Mouse (Mus musculus) adrenal gland, postnatal 25 days (tissue): ENCODE results near the gene Pnpla2. TPM values are rescaled to one million over a fixed set of nuclear protein-coding genes. Genes with fewer than 3 reads are reported as not detected.
"Not testable (repeated sequence)": the region's sequence is repeated elsewhere in the genome, so short reads cannot be mapped to it uniquely, and the experiment has no call there.

Experiments used
- DNase-seq: peaks from one replicate; pipeline ENCODE4 v3.0.0; 2021; ENCODE audit warnings: mixed read lengths
- long read RNA-seq: library from polyadenylated mRNA; stranded (forward); transcript quantifications from one replicate; pipeline ENCODE4 v2.0.0, GENCODE M21; 2021
- total RNA-seq: library from RNA; stranded (reverse); gene quantifications from 2 replicates; pipeline ENCODE4 v1.2.3, GENCODE M21; 2021

Gene Pnpla2
- 538 and 617 TPM in 2 replicates for total RNA-seq
- long read RNA-seq, transcript Pnpla2-203 (9 exons, 2,625 nt): major isoform, 421 of 626 reads
- long read RNA-seq, partial matches to known transcripts: 157 of 626 reads
- long read RNA-seq, other reads (novel, unspliced or antisense): 46 of 626 reads

DNA sequence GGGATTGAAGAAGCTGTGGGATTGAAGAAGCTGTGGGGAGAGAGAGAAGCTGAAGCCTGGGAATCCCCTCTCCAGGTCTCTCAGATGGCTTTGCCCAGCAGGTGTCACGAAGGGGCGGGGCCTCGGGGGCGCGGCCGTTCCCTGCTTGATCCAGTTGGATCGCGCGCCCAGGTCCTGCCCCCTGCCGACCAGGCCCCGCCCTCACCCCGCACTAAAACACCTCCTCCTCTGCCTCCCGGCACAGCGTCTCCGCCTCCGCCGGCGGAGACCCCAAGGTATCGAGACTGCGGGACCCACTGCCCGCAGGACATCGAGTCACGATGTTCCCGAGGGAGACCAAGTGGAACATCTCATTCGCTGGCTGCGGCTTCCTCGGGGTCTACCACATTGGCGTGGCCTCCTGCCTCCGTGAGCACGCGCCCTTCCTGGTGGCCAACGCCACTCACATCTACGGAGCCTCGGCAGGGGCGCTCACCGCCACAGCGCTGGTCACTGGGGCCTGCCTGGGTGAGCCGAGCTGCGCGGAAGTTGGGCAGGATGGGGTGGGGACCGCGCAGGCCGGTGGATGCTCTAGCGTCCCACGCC lies at the start of gene Pnpla2:
Pnpla2 (plus strand) TSS at position 232 of the 585 bp plus-strand sequence.
- peak; percentile 98 for DNase-seq

DNA sequence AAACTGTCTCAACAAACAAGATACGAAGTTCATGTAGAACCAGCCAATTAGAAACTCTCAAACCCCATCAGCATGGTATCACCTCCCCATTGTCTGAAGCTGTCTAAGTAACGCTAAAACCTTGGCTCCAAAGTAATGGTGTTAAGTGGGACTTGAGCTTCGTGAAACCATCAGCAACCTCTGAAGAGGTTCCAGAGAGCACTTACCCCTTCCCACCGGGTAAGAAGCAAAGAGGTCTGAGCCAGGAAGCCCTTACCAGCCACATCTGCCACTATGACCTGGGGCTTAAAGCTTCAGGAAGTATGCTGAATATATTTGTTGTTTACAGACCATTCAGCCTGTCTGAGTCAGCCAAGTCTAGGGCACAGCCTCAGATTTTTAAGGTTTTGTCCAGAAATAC lies 49.5 kb upstream of the Pnpla2 start:
- DNase-seq: no peak

DNA sequence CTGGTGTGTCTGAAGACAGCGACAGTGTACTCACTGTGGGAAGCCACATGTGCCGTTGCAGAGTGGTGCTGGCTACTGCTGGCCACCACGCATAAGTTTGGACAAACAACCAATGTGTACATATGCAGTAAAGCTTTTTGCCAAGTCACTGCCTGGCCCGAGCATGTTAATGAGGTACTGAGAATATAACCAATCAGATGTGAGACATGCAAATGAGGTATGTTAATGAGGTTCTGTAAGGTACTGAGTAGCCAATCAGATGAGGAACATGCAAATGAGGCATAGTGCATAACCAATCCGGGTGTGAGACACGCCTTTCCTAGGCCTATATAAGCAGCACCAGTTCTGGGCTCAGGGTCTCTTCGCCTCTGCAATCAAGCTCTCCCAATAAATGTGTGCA lies 47.3 kb upstream of the Pnpla2 start:
- DNase-seq: not testable (repeated sequence)

DNA sequence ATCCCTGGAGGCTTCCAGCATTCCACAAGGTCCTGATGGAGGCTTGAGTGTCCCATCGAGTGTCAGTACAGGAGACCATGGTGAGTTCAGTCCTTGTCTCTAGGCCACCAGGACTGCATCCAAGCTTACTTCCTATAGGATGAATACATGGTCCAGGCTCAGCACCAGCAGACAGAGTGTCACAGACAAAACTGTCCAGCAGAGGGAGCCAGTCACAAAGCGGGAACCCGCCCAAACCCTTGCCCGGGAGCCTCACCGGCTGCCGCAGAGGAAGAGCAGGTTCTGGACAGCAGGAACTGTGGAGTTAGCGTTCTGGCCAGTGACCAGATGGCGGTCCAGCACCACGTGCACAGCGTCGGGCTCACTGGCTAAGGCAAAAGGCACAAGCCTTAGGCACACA lies 46.2 kb upstream of the Pnpla2 start:
- DNase-seq: peak; percentile 89

DNA sequence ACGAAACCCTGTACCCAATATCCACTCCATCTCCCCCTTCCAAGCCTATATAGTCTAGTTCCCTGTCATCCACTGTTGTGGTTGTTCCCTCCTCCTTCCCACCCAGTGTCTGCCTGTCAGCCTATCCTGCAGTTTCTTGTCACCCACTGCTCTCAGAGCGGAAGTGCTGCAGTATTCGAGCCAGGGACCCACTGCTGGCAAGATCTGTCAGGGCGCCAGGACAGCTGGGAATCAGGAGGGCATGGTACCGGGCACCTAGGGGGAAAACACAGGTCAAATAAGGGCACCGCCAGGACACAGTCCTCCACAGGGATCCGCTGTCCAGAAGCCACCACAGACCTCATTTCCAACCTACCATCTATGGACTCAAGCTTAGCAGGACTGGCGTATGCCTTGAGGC lies 44.4 kb upstream of the Pnpla2 start:
- no peak for DNase-seq

DNA sequence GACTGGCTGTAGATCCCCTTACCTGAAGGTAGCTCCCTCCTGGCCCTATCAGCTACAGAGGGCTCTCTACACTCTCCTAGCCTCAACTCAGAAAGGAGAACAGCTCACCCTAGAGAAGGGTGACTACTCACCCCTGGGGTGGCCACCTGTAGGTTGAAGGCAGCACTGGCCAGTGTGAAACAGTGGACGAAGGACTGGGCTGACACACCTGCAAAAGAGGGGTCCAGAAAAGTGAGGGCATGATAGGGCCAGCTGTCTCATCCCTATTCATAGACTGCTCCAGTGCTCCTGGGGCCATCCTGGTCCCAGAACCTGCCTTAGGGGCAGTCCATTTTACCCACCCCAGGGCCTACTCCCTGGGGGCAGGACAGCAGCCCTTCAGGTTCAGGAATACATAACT lies 43.3 kb upstream of the Pnpla2 start:
- DNase-seq: no peak

DNA sequence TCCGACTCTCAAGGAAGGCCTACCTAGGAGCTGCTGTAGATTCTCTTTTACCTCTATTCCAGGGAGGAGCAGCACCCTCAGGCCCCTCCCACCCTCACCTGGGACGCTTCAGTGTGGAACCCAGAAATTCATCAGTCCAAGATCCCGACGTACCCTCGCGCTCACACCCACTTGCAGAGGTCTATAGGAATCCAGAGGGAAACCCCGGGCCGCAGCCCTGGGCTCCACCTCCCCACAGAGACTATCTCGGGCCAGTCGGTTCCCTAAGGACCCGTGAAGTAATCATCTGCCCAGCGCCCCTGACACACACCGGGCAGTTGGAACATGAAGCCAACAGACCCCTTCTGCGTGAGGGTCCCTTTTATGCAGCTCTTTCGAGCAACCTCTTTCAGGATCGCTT lies 41.7 kb upstream of the Pnpla2 start:
- peak; percentile 19 for DNase-seq

DNA sequence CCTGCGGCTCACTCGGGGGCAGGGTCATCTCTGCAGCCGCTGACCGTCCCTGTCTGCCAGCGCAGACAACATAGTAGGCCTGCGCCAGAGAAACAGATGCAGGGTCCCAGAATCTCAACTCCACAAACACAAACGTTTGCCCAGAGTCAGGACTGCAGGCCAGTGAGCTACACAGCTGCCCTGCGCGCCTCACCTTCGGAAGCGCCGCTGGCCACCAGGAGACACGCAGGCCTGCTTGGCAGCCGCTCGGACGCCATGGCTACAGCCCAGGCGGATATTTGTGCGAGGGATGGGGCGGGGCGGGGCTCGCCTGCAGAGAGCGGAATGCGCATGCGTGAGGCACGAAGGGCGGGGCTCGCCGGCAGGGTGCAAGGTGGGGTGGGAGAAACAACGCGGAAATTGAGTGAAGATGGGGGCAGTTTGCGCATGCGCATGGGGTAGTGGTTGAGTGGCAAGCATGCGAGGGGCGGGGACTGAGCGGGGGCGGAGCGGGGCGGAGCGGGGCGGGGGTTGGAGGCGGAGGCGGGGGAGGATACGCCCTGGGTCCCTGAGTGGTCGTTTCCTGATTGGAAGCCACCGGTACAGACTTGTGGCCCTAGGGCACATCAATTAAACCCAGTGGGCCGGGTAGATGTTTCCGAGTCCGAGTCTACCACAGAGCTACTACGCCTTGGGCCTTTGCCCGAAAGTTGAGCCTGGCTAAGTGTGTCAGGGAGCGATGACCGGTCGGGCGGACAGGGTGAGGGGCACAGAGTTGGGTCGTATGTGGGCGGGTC lies 41.0 kb upstream of the Pnpla2 start, which contains the start of gene Gatd1:
Gatd1 (minus strand) TSS at position 328 of the 776 bp plus-strand sequence.
- DNase-seq: peak; percentile 100

DNA sequence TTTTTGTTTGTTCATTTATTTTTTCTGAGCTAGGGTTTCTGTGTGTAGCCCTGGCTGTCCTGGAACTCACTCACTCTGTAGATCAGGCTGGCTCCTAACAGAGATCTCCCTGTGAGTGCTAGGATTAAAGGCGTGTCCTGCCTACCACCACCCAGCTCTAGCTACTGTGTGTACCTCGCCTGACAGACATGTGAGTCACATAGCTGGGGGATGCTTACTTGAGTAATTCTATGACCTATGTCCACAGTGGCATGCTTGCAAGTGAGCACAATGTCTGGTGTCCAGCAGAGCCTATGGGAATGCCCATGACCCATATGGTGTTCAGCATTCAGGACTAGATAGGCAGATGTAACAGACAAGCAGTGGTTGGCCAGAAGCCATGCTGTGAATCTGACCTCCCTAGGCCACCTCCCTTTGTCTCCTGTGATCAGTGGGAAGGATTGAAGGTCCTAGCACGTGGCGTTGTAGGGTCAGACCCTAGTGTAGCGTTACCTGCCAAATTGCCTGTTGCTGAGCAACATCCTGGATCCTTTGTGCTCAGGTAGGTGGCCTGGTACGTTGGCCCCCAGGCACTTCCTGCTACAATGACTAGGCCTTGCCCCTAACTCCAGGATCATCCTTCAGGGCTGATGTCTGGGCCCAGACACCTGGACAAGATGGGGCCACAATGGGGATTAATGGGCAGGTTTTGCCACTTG lies 38.7 kb upstream of the Pnpla2 start:
- no peak for DNase-seq

DNA sequence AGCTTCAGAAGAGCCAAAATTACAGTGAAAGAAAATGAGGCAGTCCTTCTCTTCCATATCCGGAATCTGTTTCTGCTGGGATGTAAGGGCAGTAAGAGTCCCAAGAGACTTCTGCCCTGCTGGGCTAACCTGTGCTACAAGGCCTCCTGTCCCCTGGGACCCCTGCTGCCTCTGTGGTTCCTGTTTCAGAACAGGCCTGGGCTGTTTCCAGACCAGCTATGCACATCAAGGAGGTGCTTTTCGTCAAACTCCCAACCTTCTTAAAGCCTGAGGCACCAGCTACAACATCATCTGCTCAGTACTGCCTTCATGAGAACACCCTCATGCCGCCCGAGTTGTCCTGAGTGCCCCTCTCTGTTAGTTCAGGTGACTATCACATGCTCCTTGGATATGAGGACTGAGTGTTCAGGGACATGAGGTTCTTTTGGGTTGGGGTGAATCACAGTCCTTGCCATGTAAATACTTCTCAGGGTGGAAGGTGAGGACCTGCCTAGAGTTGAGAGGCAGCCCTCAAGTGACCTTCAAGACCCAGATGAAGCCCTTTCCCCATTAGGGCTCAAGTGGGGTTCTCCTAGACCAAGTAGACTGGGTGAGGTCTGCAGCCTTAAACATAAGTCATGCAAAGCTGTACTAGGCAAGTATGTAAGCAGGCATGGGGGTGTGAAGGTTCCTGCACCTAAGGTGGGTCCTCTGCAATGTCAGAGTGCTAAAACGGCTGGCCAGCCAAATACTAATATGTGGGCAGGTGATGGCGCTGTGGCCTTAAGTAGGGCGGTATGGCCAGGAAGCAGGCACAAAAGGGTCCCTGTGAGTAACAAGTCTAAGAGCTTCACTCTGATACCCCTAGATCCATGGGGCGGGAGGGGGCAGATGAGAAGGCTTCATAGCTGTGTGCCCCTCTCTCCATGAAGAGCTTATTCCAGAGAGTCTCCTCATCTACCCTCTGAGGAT lies 37.0 kb upstream of the Pnpla2 start:
- no peak for DNase-seq

DNA sequence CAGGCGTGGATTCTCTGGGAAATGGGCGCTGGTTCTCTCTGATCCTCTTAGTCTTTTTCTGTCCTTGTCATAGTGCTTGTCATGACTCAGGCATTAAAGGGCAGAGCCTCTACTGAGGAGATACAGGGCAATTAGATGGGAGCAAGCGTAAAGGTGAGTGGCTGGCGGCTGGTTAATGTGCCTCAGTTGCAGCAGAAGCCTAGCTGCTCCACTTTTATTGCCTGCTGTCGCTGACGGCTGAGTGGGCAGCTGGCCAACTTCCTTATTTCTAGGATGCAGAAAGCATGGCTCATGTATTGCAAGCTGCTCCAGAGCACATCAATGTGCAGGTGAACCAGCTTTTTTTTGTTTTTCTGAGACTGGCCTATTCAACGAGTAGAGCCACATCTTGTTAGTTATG lies 36.0 kb upstream of the Pnpla2 start:
- no peak for DNase-seq

DNA sequence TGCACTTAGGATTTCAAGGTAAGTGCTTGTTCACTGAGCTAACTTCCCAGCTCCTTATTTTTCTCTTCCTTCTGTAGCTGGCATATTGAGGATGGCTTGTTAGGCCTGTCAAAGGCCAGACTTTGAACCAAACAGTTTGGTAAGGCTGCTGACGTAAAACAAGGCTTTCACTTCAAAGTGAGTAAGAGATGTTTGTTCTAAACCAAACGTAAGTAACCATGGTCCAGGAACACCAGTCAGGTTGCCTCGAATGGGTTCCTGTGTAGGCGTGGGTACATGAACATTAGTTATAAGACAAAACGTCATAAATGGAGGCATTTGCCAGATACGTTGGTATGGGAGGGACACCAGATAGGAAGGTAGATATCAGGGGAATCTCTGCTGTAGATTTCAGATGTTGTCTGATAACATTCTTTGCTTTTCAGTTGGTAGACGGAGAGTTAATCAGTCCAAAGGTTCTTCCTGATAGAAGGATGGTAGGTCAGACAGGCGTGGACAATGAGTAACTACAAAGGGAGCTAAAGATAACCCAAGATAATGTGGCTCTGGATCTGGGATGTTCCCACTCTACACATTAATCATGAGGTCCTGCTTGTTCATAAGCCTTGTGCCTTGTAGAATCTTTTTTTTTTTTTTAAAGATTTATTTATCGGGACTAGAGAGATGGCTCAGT lies 34.8 kb upstream of the Pnpla2 start:
- no peak for DNase-seq

DNA sequence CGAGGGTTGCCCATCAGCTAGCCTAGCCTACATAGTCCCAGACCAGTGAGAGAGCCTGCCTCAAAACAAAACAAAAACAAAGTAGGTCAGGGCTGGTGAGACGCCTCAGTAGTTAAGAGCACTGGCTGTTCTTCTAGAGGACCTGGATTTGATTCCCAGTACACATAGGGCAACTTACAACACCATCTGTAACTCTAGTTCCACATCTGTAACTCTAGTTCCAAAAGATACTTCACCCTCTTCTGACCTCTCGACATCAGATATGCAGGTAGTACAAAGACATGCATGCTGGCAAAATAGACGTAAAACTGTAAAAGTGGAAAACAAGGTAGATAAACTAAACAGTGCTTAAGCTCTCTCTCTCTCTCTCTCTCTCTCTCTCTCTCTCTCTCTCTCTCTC lies 31.2 kb upstream of the Pnpla2 start:
- DNase-seq: no peak

DNA sequence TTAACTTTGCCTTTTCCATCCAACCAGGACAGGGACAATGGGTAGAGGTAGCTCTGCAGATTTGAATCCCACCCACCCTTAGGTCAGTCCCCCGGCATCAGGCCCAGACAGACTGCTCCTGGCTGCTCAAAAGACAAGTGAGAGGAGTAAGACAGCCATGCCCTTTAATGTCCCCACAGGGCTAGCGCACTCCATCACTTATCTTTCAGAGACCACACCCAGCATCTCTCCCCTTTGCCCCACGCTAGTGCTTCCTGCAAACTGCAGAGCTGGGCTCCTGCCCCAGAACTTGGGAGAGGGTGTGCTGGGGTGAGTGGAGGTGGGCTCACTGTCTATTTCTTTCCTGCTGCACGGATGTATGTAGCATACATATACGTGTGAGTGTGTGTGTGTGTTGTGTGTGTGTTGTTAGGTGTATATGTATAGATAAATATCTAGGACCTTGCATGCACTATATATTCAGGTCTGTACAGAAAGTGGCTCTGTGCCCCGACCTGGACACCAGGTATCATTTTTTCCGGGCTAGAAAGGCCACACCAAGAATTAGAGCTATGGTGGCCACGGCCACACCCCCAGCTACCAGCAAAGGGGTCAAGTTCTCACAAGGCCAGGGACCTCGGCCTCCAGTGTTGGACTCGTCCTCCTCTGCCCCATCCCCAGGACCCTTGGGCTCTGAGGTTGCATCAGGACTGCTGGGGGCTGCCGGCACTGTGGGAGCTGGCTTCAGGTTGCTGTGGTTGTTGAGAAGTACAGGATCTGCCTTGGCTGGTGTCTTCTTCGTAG lies 27.9 kb upstream of the Pnpla2 start:
- no peak for DNase-seq

DNA sequence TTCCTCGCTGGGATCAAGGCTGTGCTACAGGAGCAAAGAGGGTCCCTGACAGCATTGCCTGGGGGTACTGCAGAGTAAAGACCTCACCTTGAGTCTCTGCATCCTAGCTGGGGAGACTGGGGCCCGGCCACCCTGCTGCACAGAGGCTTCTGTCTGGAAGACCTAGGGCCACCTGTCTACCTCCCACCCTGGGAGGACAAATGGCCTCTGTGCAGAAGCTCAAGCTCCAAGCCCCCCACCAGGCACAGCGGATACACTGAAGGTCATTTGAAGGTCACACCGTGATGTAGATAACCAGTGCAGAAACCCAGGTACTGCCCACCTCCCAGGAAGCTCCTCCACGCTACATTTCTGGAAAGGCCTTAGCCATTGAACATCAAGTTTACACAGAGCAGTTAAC lies 26.3 kb upstream of the Pnpla2 start:
- no peak for DNase-seq

DNA sequence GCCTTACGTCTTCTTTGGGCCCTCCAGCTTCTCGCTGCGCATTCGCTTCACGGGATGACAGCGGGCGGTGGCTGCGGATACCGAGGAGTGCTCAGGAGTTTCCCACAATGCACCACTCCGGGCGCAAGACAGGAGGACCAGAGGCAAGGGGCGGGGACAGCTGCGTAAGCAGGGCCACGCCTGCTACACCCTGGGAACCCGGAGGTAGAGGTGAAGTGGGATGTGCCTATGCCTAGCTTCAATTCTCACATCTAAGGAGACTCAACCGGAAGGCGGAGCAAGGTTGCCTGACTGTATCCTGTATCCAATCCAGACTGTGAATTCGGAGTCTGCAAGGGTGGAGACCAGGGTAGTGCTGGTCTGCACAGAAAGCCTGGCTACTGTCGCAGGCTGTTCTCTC lies 25.7 kb upstream of the Pnpla2 start, which contains the start of gene Cend1:
Cend1 (minus strand) TSS at position 182 of the 400 bp plus-strand sequence.
- DNase-seq: peak; percentile 45

DNA sequence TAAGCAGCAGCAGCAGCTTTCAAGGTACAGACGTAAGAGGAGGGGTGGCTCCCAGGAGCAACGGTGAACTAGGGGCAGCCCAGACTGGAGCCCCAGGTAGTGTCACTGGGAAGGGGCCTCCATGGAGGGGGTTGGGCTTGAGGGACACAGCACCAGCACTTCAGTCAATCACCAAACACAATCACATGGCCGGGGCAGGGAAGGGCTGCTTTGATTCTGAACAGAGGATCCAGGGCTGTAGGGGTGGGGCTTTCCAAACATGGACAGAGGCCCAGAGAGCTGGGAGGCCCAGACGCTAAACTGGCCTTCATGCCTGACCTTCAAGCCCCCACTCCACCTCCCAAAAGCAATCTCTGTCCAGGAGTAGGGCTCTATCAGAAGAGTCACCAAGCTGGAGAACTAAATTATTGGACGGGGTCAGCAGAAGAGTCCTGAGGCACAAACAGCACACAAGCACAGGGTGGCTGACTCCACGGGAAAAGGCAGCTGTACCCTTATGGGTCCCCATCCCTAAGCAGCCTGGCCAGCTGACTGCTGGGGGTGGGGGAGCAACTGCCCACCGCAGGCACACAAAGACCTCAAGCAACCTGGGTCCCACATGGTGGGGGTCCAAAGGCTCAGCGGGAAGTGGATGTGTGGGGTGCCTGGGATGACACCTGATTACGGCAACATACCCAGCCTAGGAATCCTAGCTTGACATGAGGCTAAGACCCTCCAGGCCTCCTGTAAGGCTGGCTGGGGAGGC lies 25.0 kb upstream of the Pnpla2 start:
- no peak for DNase-seq

DNA sequence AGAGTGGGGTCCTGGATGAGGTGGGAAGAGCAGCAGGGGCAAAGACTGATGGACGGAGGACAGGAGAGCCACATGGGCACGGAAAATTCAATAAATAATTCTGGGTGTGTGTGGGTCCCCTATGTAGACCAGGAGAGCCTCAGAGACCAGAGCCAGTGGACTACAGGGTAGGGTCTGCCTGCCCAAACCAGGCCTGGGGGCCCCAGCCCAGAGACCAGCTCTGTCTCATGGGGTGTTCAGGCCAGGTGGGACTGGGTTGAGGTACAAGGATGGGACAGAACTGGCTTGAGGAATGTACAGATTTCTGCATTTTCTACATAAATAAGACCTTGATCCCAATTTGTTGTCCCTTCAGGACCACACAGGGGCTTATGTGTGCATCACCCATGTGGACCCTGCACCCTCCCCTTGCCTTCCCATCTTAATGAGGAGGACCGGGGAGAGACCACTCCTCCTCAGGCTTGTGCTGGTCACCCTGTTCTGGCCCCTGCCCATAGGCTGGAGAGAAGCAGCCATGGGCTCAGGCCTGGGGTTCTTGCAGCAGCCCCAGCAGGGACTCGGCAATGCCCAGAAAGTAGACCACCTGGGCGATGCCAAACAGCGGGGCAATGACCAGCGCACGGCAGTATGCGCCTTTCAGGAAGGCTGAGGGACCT lies 24.3 kb upstream of the Pnpla2 start:
- no peak for DNase-seq
